Mouse (Mus musculus): ENCODE measurements around the gene Gm17334.

The Gm17334 gene

GRCm38 (mm10) chr11:53773087-53773486 is at the start of gene Gm17334:
Gene Gm17334 (minus strand): TSS chr11:53773187.
- no peak for DNase-seq

GRCm38 (mm10) chr11:53821945-53822338 is 49.0 kb upstream of the Gm17334 start:
- DNase-seq, result no peak

GRCm38 (mm10) chr11:53821230-53821944 is 48.4 kb upstream of the Gm17334 start:
- DNase-seq, result no peak

GRCm38 (mm10) chr11:53820516-53821170 is 47.7 kb upstream of the Gm17334 start:
- no peak for DNase-seq

GRCm38 (mm10) chr11:53819511-53819910 is 46.5 kb upstream of the Gm17334 start:
- DNase-seq, result no peak

GRCm38 (mm10) chr11:53818794-53819193 is 45.8 kb upstream of the Gm17334 start:
- DNase-seq, result peak; percentile 53

- no peak for DNase-seq
Measured at GRCm38 (mm10) chr11:53816841-53817375, 43.9 kb upstream of the Gm17334 start.

GRCm38 (mm10) chr11:53814810-53815209 is 41.8 kb upstream of the Gm17334 start:
- no peak for DNase-seq

GRCm38 (mm10) chr11:53813001-53813868 is 40.2 kb upstream of the Gm17334 start:
- peak; percentile 82 for DNase-seq

GRCm38 (mm10) chr11:53811312-53811711 is 38.3 kb upstream of the Gm17334 start:
- DNase-seq, result no peak

- DNase-seq, result no peak
Measured at GRCm38 (mm10) chr11:53810749-53811148, 37.8 kb upstream of the Gm17334 start.

- DNase-seq, result no peak
Measured at GRCm38 (mm10) chr11:53810156-53810555, 37.2 kb upstream of the Gm17334 start.

- no peak for DNase-seq
Measured at GRCm38 (mm10) chr11:53809354-53809753, 36.4 kb upstream of the Gm17334 start.

- peak; percentile 58 for DNase-seq
Measured at GRCm38 (mm10) chr11:53805786-53806185, 32.8 kb upstream of the Gm17334 start.

GRCm38 (mm10) chr11:53804569-53805344 is 31.8 kb upstream of the Gm17334 start:
- DNase-seq, result no peak

GRCm38 (mm10) chr11:53803494-53803893 is 30.5 kb upstream of the Gm17334 start:
- no peak for DNase-seq

- no peak for DNase-seq
Measured at GRCm38 (mm10) chr11:53803093-53803492, 30.1 kb upstream of the Gm17334 start.

- DNase-seq, result no peak
Measured at GRCm38 (mm10) chr11:53800975-53801374, 28.0 kb upstream of the Gm17334 start.

GRCm38 (mm10) chr11:53800036-53800435 is 27.0 kb upstream of the Gm17334 start:
- DNase-seq, result no peak

- DNase-seq, result no peak
Measured at GRCm38 (mm10) chr11:53798041-53798711, 25.2 kb upstream of the Gm17334 start.

- no peak for DNase-seq
Measured at GRCm38 (mm10) chr11:53797386-53797920, 24.5 kb upstream of the Gm17334 start.
